Mouse (Mus musculus): ENCODE results near the gene C7. TPM values are rescaled to one million over a fixed set of nuclear protein-coding genes. Genes with fewer than 3 reads are reported as not detected.
"Not testable (repeated sequence)": the region's sequence is repeated elsewhere in the genome, so short reads cannot be mapped to it uniquely, and the experiment has no call there.

The C7 gene
- polyA plus RNA-seq, 1 experiment from 2014 or later: 0.08 TPM

DNA sequence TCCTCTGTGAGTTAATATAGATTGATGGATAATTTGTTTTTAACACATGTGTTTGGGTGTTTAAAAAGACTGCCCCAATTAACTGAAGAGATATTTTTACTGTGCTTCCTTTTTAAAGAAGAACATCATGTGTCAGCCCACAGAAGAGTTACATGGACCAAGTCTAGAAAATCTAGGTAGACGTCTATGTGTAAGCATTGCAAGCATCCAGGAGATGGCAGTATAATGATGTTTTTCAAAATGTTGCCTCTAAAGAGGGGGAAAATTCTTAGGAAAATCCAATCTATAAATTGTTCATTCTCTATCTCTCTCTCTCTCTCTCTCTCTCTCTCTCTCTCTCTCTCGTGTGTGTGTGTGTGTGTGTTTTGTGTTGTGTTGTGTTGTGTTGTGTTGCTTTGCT, 22.6 kb upstream of the C7 start:
- Histone ChIP-seq H3K27me3 (replicated peaks) (no peaks in the 10 kb centered on the region), H3K36me3 (no peaks in the 10 kb centered on the region), H3K9me3 (replicated peaks) (no peaks in the 10 kb centered on the region), H3K27ac (replicated peaks) (no peak overlapping the region), H3K4me3 (replicated peaks) (no peak overlapping the region), H3K4me2 (no peak overlapping the region), H3K9ac (replicated peaks) (no peak overlapping the region), H3K4me1 (0 out of 2 replicates have a peak, but pooled peaks cover 2% of the 10 kb centered on the region)
- 16% methylated on average over 2 of the region's 2 CpGs for WGBS
- ATAC-seq (ENCODE audit: low FRiP score): no peak

- Histone ChIP-seq H3K4me3 (replicated peaks) (no peak overlapping the region), H3K27me3 (replicated peaks) (no peaks in the 10 kb centered on the region), H3K36me3 (no peaks in the 10 kb centered on the region), H3K27ac (replicated peaks) (no peak overlapping the region), H3K9me3 (replicated peaks) (no peaks in the 10 kb centered on the region), H3K4me1 (no peaks in the 10 kb centered on the region), H3K9ac (replicated peaks) (no peak overlapping the region), H3K4me2 (no peak overlapping the region)
- 71% methylated on average over 1 of the region's 1 CpGs for WGBS
- ATAC-seq (ENCODE audit: low FRiP score): no peak
Observed at GRCm38 (mm10) chr15:5081235-5081634, 17.7 kb upstream of the C7 start.

DNA sequence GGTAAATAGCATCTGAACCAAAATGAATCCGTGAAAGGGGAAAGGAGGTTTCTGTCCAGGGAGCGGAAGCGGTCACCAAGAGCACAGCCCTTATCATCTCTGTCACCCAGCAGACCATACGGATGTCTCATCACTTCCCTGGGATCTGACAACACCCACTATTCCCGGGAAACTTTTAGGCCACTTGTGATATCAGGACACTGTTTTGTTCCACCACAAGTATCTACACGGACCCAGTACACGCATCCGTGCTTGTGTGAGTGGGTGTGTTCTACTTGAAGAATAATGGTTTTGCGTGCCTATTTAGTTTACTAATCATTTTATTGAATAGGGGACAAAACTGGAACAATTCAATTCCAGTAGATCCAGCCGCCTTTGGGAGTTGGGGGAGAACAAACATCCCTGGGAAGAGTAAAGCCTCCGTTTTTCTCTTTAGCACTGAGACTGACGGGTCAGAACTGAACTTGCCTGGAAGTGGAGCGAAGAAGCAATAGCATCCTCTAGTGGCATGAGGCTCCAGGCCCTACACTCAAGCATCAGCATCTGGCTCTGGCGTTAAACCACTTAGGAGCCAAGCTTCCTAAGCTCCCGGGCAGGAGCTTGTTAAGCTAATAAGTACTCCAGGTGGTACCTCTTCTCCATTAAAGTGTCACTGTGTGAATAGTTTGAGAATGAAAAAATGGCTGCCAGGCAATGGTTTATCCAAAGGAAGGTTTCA, 5.4 kb upstream of the C7 start:
- Histone ChIP-seq H3K9me3 (replicated peaks) (no peaks in the 10 kb centered on the region), H3K4me3 (replicated peaks) (no peak overlapping the region), H3K9ac (replicated peaks) (no peak overlapping the region), H3K4me1 (no peaks in the 10 kb centered on the region), H3K27me3 (replicated peaks) (no peaks in the 10 kb centered on the region), H3K36me3 (no peaks in the 10 kb centered on the region), H3K4me2 (no peak overlapping the region), H3K27ac (replicated peaks) (no peak overlapping the region)
- WGBS: 58% methylated on average over 15 of the region's 15 CpGs
- ATAC-seq (ENCODE audit: low FRiP score): peak; percentile 86

- H3K9me3 ChIP-seq (replicated peaks): no peaks in the 10 kb centered on the region
- no peaks in the 10 kb centered on the region for H3K4me1 ChIP-seq
- no peaks in the 10 kb centered on the region for H3K36me3 ChIP-seq
- H3K9ac ChIP-seq (replicated peaks): no peak overlapping the region
- no peak overlapping the region for H3K4me2 ChIP-seq
- WGBS: 59% methylated on average over 11 of the region's 11 CpGs
- ATAC-seq (ENCODE audit: low FRiP score): peak; percentile 79
- no peaks in the 10 kb centered on the region for H3K27me3 ChIP-seq (replicated peaks)
- H3K27ac ChIP-seq (replicated peaks): no peak overlapping the region
- no peak overlapping the region for H3K4me3 ChIP-seq (replicated peaks)
Observed at GRCm38 (mm10) chr15:5045560-5046284, 17.8 kb downstream of the C7 start.

DNA sequence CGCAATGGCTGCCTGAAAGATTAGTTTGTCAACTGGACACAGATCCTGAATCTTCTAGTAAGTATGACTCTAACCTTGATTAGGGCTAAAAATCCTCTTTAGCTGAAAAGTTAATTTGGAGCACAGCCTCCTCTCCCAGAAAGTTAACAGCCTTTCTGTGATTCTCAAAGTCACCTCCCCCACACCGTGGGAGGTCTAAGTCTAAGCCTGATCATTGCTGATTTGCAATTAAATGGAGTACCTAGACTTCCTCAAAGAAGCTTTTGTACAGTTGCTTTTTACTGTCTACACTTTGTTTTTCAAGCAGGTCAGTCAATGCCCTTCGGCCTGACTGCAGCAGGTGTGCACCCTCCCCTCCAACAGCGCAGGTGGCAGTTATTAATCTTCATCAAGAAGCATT, 34.3 kb downstream of the C7 start:
- WGBS: 88% methylated on average over 4 of the region's 4 CpGs
- Histone ChIP-seq H3K9ac (replicated peaks) (no peak overlapping the region), H3K4me3 (replicated peaks) (no peak overlapping the region), H3K4me2 (no peak overlapping the region), H3K9me3 (replicated peaks) (no peaks in the 10 kb centered on the region), H3K27me3 (replicated peaks) (no peaks in the 10 kb centered on the region), H3K27ac (replicated peaks) (no peak overlapping the region), H3K36me3 (no peaks in the 10 kb centered on the region), H3K4me1 (no peaks in the 10 kb centered on the region)
- ATAC-seq (ENCODE audit: low FRiP score): no peak

DNA sequence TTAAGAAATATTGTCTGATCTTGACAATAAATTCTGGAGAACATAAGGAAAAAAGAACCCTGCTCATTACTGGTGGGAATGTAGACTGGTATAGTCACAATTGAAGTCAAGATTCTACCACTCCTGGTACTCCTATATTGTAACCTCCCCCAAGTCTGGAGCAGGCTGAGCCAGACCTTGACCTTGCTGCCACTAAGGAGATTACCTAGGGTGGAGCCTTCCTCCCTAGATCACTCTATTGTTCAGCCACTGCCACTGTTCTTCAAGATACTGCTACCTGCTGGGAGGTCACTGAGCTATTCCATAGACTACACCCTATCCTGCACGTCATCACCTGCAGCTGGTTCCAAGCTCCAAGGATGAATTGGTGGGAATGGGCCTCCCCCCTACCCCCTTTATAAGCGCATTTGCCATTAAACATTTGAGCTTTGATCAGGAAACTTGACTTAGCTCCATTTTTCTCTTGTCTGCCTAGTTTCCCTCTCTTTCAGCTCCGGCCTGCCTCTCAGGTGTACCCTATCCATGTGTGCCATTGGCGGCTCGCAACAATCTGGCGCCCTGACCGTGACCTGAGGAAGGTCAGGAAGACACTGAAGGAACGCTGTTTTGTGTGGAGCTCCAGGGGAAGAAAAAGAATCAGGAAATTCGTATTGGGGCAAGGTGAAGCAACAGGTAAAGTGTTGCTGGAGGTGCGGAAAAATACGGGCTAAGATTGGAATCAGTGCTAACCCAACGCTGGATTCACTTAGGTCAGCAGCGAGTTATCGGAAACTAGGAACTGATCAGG, 39.9 kb downstream of the C7 start:
- not testable (repeated sequence) for H3K4me1 ChIP-seq; H3K9ac ChIP-seq (replicated peaks); H3K27me3 ChIP-seq (replicated peaks); H3K36me3 ChIP-seq; ATAC-seq (ENCODE audit: low FRiP score); H3K4me3 ChIP-seq (replicated peaks); H3K4me2 ChIP-seq; H3K9me3 ChIP-seq (replicated peaks); H3K27ac ChIP-seq (replicated peaks)
- WGBS: 91% methylated on average over 14 of the region's 14 CpGs

- peak overlapping the region; percentile 32 for H3K4me2 ChIP-seq
- WGBS: 68% methylated on average over 11 of the region's 11 CpGs
- H3K4me3 ChIP-seq (replicated peaks): peak overlapping the region; percentile 19; the same call in 1 of the 2 replicates
- H3K4me1 ChIP-seq: no peaks in the 10 kb centered on the region
- no peaks in the 10 kb centered on the region for H3K36me3 ChIP-seq
- no peak overlapping the region for H3K9ac ChIP-seq (replicated peaks)
- peak; percentile 57 for ATAC-seq (ENCODE audit: low FRiP score)
- H3K27ac ChIP-seq (replicated peaks): no peak overlapping the region
- no peaks in the 10 kb centered on the region for H3K27me3 ChIP-seq (replicated peaks)
- H3K9me3 ChIP-seq (replicated peaks): no peaks in the 10 kb centered on the region
Observed at GRCm38 (mm10) chr15:5009644-5010107, 53.9 kb downstream of the C7 start.

DNA sequence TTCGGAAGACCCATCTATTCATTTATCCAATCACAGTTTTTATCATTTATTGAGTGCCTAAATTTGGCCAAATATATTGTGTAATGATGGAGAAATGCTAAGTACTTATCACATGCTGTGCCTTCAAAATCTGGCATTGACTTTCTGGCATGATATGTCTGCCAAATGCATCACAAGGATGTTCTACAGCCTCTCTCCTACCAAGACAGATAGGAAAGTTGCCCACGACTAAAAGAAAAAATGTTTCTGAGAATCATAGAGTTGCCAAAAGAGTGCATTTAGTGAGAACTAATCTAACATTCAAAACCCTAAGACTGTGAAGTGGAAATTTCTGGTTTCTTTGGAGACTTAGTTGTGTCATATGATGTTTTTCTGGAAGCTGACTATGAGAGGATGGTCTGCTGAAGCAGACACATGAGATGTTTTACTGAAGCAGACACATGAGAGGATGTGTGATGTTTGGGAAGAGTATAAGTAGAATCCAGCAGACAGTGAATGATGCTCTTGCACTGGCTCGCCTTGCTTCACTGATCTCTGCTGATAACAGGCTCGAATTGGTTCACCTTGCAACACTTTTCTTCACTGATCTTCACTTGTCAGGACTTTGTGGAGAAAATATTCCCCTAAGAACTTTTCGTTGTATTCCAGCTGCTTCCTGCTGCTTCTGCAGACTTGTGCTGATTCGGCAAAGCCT, 59.9 kb downstream of the C7 start:
- Histone ChIP-seq H3K4me2 (no peak overlapping the region), H3K9ac (replicated peaks) (no peak overlapping the region), H3K4me3 (replicated peaks) (no peak overlapping the region), H3K36me3 (no peaks in the 10 kb centered on the region), H3K9me3 (replicated peaks) (no peaks in the 10 kb centered on the region), H3K4me1 (no peaks in the 10 kb centered on the region), H3K27me3 (replicated peaks) (no peaks in the 10 kb centered on the region), H3K27ac (replicated peaks) (no peak overlapping the region)
- no peak for ATAC-seq (ENCODE audit: low FRiP score)
- WGBS: 83% methylated on average over 6 of the region's 6 CpGs

GRCm38 (mm10) chr15:5002903-5003302, 60.6 kb downstream of the C7 start:
- Histone ChIP-seq H3K4me3 (replicated peaks) (no peak overlapping the region), H3K27me3 (replicated peaks) (no peaks in the 10 kb centered on the region), H3K36me3 (no peaks in the 10 kb centered on the region), H3K4me1 (no peaks in the 10 kb centered on the region), H3K27ac (replicated peaks) (no peak overlapping the region), H3K9ac (replicated peaks) (no peak overlapping the region), H3K9me3 (replicated peaks) (no peaks in the 10 kb centered on the region), H3K4me2 (no peak overlapping the region)
- no peak for ATAC-seq (ENCODE audit: low FRiP score)
- 26% methylated on average over 2 of the region's 2 CpGs for WGBS

- ATAC-seq (ENCODE audit: low FRiP score): peak; percentile 63
- Histone ChIP-seq H3K4me3 (replicated peaks) (no peak overlapping the region), H3K27ac (replicated peaks) (no peak overlapping the region), H3K27me3 (replicated peaks) (no peaks in the 10 kb centered on the region), H3K36me3 (no peaks in the 10 kb centered on the region), H3K4me2 (no peak overlapping the region), H3K9me3 (replicated peaks) (no peaks in the 10 kb centered on the region), H3K4me1 (no peaks in the 10 kb centered on the region), H3K9ac (replicated peaks) (no peak overlapping the region)
- 76% methylated on average over 1 of the region's 1 CpGs for WGBS
Observed at GRCm38 (mm10) chr15:4973355-4973754, 90.2 kb downstream of the C7 start.
